Mouse (Mus musculus) telencephalon, adult 2 months (tissue): ENCODE measurements around the gene Gm11011.

Experiments used
- DNase-seq: peaks from one replicate; pipeline ENCODE4 v3.0.0-alpha.2; 2011; ENCODE audit warnings: low read depth, low spot score

The Gm11011 gene

DNA sequence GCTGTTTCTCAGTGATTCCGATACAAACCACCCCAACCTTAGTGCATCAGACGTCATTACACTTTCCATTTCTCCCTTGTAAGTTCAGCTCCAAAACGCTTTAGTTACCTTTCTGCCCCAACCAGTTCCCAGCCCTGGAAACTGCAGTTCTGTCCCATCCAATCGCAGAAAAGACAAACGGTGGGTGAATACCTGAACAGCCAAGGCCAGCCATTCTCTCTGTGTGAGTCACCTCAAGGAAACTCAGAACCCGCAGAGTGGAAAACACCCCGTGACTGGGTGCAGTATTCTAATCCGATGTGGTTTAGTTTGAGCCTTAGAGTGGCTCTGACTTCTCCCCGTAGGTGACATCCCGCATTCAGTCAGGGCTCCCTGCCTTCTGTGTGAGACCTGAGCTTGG, 2.2 kb upstream of the Gm11011 start:
- DNase-seq = no peak

DNA sequence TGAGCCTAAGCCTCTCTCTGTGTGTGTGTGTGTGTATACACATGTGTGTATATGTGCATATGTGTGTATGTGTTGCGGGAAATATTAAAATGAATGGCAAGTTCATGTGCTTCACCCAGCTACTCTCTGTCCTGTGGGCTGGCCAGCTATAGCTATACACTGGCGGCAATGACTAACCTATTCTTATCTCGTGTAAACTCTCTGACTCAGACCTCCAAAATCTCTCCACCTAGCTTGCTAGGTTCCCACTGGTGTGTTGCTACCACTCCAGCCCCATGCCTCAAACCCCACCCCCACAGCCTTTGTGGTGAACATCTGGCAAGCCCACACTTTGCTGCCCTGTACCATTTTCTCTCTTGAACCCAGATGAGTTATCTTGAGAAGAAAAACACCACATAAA, 857 bp downstream of the Gm11011 start:
- no peak for DNase-seq

- no peak for DNase-seq
Observed at GRCm38 (mm10) chr2:169585631-169586285, 1.8 kb downstream of the Gm11011 start.

- no peak for DNase-seq
Observed at GRCm38 (mm10) chr2:169584745-169585456, 2.6 kb downstream of the Gm11011 start.

- DNase-seq = no peak
Observed at GRCm38 (mm10) chr2:169583476-169583875, 4.1 kb downstream of the Gm11011 start.

GRCm38 (mm10) chr2:169577508-169578196, 9.9 kb downstream of the Gm11011 start:
- no peak for DNase-seq

GRCm38 (mm10) chr2:169570063-169570462, 17.5 kb downstream of the Gm11011 start:
- DNase-seq = no peak

DNA sequence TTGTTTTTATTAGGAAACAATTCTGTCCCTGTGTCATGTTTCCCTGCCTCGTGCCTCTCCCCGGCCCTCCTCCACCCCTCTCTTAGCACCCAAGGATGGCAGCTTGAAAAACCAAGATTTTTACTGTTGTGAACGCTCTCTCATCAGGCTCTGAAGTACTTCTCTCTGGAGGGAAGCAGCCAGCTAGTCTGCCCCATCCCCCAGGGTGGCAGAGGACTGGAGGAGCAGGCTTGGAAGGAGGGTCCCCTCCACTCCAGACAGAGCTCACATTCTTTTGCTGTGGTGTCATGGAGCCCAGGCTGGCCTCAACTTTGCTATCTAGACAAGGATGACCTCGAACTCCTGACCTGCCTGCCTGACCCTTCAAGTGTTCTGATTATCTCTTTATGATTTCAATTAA, 21.4 kb downstream of the Gm11011 start:
- no peak for DNase-seq

DNA sequence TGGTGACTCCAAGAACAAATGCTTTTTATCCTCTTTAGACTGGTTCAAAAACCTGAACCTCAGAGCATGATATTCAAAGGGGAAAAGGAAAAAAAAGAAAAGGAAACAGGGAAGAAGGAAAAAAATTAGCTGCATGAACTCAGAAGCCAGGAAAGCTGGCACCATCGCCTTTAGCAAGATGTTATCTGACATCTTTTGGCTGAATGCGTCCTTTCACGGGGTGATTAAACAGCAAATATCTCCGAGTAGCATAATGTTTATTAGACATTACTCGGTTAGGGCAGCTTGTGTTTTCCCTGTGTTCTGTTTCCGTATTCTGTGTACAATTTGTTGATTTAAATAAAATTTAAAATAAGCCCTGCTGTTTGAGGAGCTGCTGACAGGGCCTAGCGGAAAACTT, 21.8 kb downstream of the Gm11011 start:
- no peak for DNase-seq

DNA sequence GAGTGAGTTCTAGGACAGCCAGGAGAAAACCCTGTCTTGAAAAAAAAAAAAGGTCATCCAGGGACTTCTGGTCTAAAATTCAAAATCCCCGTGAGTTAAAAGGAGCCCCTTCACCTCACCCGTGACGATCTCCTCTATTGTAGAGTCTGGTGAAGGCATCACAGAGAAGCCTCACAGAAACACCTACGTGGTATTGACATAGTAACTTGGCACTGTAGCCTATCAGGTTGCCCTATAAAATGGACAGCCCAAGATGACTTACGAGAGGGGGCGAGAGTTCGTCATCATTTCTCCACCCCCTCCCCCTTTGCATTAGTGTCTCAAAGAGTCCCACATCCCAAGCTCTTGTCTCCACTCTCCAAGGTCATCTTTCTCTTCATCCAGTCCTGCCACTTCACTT, 41.9 kb downstream of the Gm11011 start:
- no peak for DNase-seq

DNA sequence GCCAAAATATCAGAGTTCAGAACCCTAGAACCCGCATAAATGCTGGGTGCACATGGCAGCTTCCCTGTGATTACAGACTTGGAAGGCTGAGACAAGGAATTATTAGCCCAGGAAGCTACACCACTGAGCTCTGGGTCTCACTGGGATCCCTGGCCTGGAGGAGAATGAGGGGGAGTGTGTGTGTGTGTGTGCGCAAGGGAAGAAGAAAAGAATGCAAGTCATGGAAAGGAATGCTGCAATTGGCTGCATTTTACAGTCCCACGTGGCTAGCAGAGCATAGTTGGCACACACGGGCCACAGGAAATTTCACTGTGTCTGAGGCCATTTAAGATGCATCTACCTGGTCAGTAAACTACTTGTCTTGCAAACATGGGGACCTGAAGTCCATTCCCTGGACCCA, 48.6 kb downstream of the Gm11011 start:
- DNase-seq = no peak
